Mouse (Mus musculus): ENCODE measurements around the gene Gm6588. TPM values are rescaled to one million over a fixed set of nuclear protein-coding genes. Genes with fewer than 3 reads are reported as not detected.

Gm6588 gene
- polyA plus RNA-seq, 1 experiment from 2014 or later: not detected

Other genes with a start within 250 kb of the Gm6588 start
- gene Cryba4, start 196.9 kb upstream of the Gm6588 start, polyA plus RNA-seq (2016; fragmentation: Nextera tagmentation; extraction: Ambion mirVana): 0.35 and 0.69 TPM in 2 replicates
- 0.20 and 0.80 TPM in 2 replicates for gene Crybb1, start 193.6 kb upstream of the Gm6588 start, polyA plus RNA-seq (2016; fragmentation: Nextera tagmentation; extraction: Ambion mirVana)
- 34.0 and 35.9 TPM in 2 replicates for gene Tpst2, start 172.7 kb upstream of the Gm6588 start, polyA plus RNA-seq (2016; fragmentation: Nextera tagmentation; extraction: Ambion mirVana)
- gene Tfip11, start 123.1 kb upstream of the Gm6588 start, polyA plus RNA-seq (2016; fragmentation: Nextera tagmentation; extraction: Ambion mirVana): 41.3 and 42.5 TPM in 2 replicates
- gene Srrd, start 106.4 kb upstream of the Gm6588 start, polyA plus RNA-seq (2016; fragmentation: Nextera tagmentation; extraction: Ambion mirVana): 48.2 and 51.6 TPM in 2 replicates
- gene Hps4, start 106.3 kb upstream of the Gm6588 start, polyA plus RNA-seq (2016; fragmentation: Nextera tagmentation; extraction: Ambion mirVana): 36.1 and 36.9 TPM in 2 replicates
- 0.28 and 0.30 TPM in 2 replicates for gene Gm6583, start 93.4 kb upstream of the Gm6588 start, polyA plus RNA-seq (2016; fragmentation: Nextera tagmentation; extraction: Ambion mirVana)
- gene Asphd2, start 54.6 kb upstream of the Gm6588 start, polyA plus RNA-seq (2016; fragmentation: Nextera tagmentation; extraction: Ambion mirVana): 23.7 and 27.3 TPM in 2 replicates
- gene Sez6l, start 127.8 kb downstream of the Gm6588 start, polyA plus RNA-seq (2016; fragmentation: Nextera tagmentation; extraction: Ambion mirVana): 0.63 and 0.75 TPM in 2 replicates